Mouse (Mus musculus): Measurements from ENCODE around the gene Tspan14. TPM values are rescaled to one million over a fixed set of nuclear protein-coding genes. Genes with fewer than 3 reads are reported as not detected.

The Tspan14 gene
- polyA plus RNA-seq, 1 experiment from 2014 or later: 97.5 TPM

DNA sequence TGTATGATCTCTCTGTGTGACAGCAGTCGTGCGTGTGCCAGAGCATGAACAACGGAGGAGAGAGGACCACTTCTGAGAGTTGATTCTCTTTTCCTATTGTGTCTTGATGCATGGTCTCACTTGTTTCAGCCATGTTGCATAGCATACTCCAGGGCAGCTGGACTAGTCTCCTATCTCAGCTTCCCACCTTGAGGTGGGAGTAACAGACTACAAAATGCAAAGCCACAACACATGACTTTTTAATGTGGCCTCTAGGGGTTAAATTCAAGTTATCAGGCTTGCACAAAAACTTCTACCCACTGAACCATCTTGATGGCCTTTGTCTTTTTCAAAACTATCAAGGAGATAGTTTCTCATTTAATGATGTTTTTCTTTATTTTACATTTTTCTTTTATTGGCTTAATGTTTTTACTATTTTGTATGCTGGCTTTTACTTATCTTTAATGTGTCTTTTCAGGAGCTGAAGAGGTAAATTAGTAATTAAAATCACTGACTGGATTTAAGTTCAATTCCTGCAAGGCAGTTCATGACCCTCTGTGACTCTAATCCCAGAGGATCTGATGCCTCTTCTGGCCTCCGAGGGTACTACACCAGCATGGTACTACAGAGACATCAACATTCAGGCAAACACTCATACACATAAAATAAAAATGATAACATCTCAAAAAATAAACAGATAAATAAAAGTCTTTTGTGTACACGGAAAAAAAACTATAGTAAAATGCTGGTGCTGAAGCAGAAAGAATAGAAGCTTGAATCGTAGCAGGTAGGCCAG lies 80.0 kb downstream of the Tspan14 start:
- H3K27ac ChIP-seq (replicated peaks): no peak overlapping the region
- H3K9ac ChIP-seq (replicated peaks): no peak overlapping the region
- H3K4me2 ChIP-seq (replicated peaks): no peak overlapping the region
- no peaks in the 10 kb centered on the region for H3K36me3 ChIP-seq
- no peak for ATAC-seq (replicated peaks)
- no peak overlapping the region for H3K4me3 ChIP-seq
- H3K9me3 ChIP-seq: no peaks in the 10 kb centered on the region
- WGBS: 81% methylated on average over 6 of the region's 6 CpGs
- H3K27me3 ChIP-seq: no peaks in the 10 kb centered on the region
- no peaks in the 10 kb centered on the region for H3K4me1 ChIP-seq

DNA sequence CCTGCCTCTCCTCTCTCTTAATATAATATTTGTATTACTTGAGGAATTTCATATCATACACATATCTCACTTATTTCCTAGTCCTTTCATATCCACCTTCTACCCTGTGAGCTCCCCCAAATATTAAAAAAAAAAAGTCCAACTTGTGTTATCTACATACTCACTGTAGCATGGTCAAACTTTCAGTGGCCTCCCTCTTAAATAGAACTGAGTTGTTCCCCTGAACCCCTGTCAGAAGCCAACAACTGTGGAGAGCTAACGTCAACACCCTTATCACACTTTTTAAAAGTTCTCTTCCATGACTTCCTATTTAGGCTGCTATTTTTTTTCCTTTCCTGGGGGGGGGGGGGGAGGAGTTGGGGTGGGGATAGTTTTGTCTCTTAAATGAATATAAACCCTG lies 80.9 kb downstream of the Tspan14 start:
- 84% methylated on average over 1 of the region's 1 CpGs for WGBS
- H3K27ac ChIP-seq (replicated peaks): no peak overlapping the region
- H3K9ac ChIP-seq (replicated peaks): no peak overlapping the region
- no peaks in the 10 kb centered on the region for H3K27me3 ChIP-seq
- H3K4me2 ChIP-seq (replicated peaks): no peak overlapping the region
- no peak for ATAC-seq (replicated peaks)
- no peaks in the 10 kb centered on the region for H3K36me3 ChIP-seq
- no peak overlapping the region for H3K4me3 ChIP-seq
- H3K4me1 ChIP-seq: no peaks in the 10 kb centered on the region
- H3K9me3 ChIP-seq: no peaks in the 10 kb centered on the region

DNA sequence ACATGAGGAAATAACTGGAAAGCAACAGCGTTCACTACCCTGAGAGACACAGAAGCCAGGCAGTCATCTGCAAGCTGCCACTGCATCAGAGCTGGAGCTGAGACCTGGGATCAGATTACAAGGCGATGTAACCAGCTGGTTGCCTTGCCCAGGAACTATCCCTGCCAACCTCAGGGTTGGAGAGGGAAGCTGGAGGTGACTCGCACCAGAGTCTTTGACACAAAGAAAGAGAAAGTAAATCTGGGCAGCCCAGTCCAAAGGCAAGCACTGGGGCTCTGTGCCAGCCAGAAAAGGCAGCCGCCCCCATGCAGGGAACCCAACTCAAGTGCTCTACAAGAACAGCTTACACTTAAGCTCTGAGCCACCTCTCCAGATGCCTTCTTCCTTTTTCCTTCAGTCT lies 81.4 kb downstream of the Tspan14 start:
- no peaks in the 10 kb centered on the region for H3K36me3 ChIP-seq
- no peak for ATAC-seq (replicated peaks)
- H3K4me2 ChIP-seq (replicated peaks): no peak overlapping the region
- no peaks in the 10 kb centered on the region for H3K9me3 ChIP-seq
- H3K27me3 ChIP-seq: no peaks in the 10 kb centered on the region
- H3K27ac ChIP-seq (replicated peaks): no peak overlapping the region
- whole genome bisulfite sequencing: 40% methylated on average over 4 of the region's 4 CpGs
- H3K4me1 ChIP-seq: no peaks in the 10 kb centered on the region
- H3K4me3 ChIP-seq: no peak overlapping the region
- H3K9ac ChIP-seq (replicated peaks): no peak overlapping the region

- no peaks in the 10 kb centered on the region for H3K27me3 ChIP-seq
- no peak overlapping the region for H3K27ac ChIP-seq (replicated peaks)
- no peak overlapping the region for H3K4me2 ChIP-seq (replicated peaks)
- H3K9ac ChIP-seq (replicated peaks): no peak overlapping the region
- no peak overlapping the region for H3K4me3 ChIP-seq
- no peak for ATAC-seq (replicated peaks)
- H3K9me3 ChIP-seq: no peaks in the 10 kb centered on the region
- no peaks in the 10 kb centered on the region for H3K4me1 ChIP-seq
- no peaks in the 10 kb centered on the region for H3K36me3 ChIP-seq
Measured at GRCm38 (mm10) chr14:40874565-40874964, 92.0 kb downstream of the Tspan14 start.

GRCm38 (mm10) chr14:40873961-40874360 lies 92.6 kb downstream of the Tspan14 start:
- ATAC-seq (replicated peaks): no peak
- no peaks in the 10 kb centered on the region for H3K27me3 ChIP-seq

DNA sequence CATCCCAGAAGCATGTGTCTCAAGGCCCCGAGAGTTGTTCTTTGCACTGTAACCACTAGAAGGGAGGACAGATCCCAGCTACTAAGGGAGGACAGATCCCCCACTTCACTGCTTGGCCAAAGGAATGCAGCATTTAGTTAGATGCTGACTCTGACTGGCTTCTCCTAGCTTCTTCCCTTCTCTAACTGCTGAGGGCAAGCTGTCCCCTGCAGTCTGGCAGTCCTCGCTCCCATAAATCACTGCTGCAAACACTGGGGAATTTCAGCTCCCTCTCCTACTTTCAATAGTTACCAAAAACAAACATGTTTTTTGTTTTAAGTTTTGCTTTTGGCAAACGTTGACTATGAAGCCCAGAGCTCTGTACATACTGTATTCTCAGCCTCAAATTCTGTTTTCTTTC lies 96.0 kb downstream of the Tspan14 start:
- ATAC-seq (replicated peaks): no peak
- Histone ChIP-seq H3K27me3 (no peaks in the 10 kb centered on the region), H3K27ac (replicated peaks) (no peak overlapping the region), H3K36me3 (no peaks in the 10 kb centered on the region), H3K4me2 (replicated peaks) (no peak overlapping the region), H3K4me3 (no peak overlapping the region), H3K4me1 (no peaks in the 10 kb centered on the region), H3K9ac (replicated peaks) (no peak overlapping the region), H3K9me3 (no peaks in the 10 kb centered on the region)
- 78% methylated on average over 3 of the region's 3 CpGs for WGBS

More at GRCm38 (mm10) chr14:40873961-40874360, 92.6 kb downstream of the Tspan14 start:
- Histone ChIP-seq H3K9me3 (no peaks in the 10 kb centered on the region), H3K4me1 (no peaks in the 10 kb centered on the region), H3K36me3 (no peaks in the 10 kb centered on the region), H3K4me2 (replicated peaks) (no peak overlapping the region), H3K27ac (replicated peaks) (no peak overlapping the region), H3K4me3 (no peak overlapping the region), H3K9ac (replicated peaks) (no peak overlapping the region)
- 86% methylated on average over 5 of the region's 5 CpGs for WGBS

- H3K4me1 ChIP-seq: no peaks in the 10 kb centered on the region
- H3K27ac ChIP-seq (replicated peaks): no peak overlapping the region
- no peaks in the 10 kb centered on the region for H3K27me3 ChIP-seq
- ATAC-seq (replicated peaks): no peak
- no peak overlapping the region for H3K9ac ChIP-seq (replicated peaks)
- no peaks in the 10 kb centered on the region for H3K9me3 ChIP-seq
- H3K36me3 ChIP-seq: no peaks in the 10 kb centered on the region; the same call in 1 of the 2 replicates
- H3K4me3 ChIP-seq: no peak overlapping the region
- WGBS: 38% methylated on average over 6 of the region's 6 CpGs
- no peak overlapping the region for H3K4me2 ChIP-seq (replicated peaks)
Measured at GRCm38 (mm10) chr14:40864811-40865514, 101.6 kb downstream of the Tspan14 start.

- Histone ChIP-seq H3K4me1 (no peaks in the 10 kb centered on the region), H3K4me2 (replicated peaks) (no peak overlapping the region), H3K27ac (replicated peaks) (no peak overlapping the region), H3K4me3 (no peak overlapping the region), H3K9me3 (no peaks in the 10 kb centered on the region), H3K27me3 (no peaks in the 10 kb centered on the region), H3K9ac (replicated peaks) (no peak overlapping the region), H3K36me3 (no peaks in the 10 kb centered on the region; the same call in 1 of the 2 replicates)
- WGBS: 88% methylated on average over 3 of the region's 3 CpGs
- ATAC-seq (replicated peaks): no peak
Measured at GRCm38 (mm10) chr14:40863659-40864058, 102.9 kb downstream of the Tspan14 start.

DNA sequence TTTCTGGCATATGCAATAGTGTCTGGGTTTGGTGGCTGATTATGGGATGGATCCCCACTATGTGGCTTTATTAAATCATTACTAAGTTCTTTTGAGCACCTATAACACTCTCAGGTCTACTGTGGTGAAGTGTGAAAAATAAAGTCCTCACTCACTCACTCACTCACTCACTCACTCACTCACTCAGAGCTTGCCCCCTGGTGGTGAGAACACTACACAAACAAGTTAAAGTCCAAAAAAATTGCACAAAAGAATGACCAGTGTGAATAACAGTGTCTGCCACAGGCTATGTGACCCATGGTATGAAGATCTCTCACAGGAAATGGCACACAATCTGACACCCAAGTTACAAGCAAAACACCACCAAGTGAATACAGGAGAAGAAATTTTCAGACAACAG lies 103.6 kb downstream of the Tspan14 start:
- Histone ChIP-seq H3K9ac (replicated peaks) (no peak overlapping the region), H3K4me3 (no peak overlapping the region), H3K27ac (replicated peaks) (no peak overlapping the region), H3K4me1 (no peaks in the 10 kb centered on the region), H3K27me3 (no peaks in the 10 kb centered on the region), H3K36me3 (no peaks in the 10 kb centered on the region; the same call in 1 of the 2 replicates), H3K9me3 (no peaks in the 10 kb centered on the region), H3K4me2 (replicated peaks) (no peak overlapping the region)
- no peak for ATAC-seq (replicated peaks)

Other genes starting within 250 kb of the Tspan14 start
- gene Sh2d4b, start 73.5 kb downstream of the Tspan14 start, polyA plus RNA-seq (2015; fragmentation: Nextera tagmentation; extraction: Ambion mirVana): 2.1 and 2.2 TPM in 2 replicates
- gene Fam213a, start 47.0 kb upstream of the Tspan14 start, polyA plus RNA-seq (2015; fragmentation: Nextera tagmentation; extraction: Ambion mirVana): 75.1 and 76.2 TPM in 2 replicates
- 0.70 and 1.0 TPM in 2 replicates for gene Dydc2, start 102.4 kb upstream of the Tspan14 start, polyA plus RNA-seq (2015; fragmentation: Nextera tagmentation; extraction: Ambion mirVana)
- 0.22 TPM in 1 of 2 replicates, not detected in the other for gene Dydc1, start 106.1 kb upstream of the Tspan14 start, polyA plus RNA-seq (2015; fragmentation: Nextera tagmentation; extraction: Ambion mirVana)
- not detected in 2 replicates for gene Mat1a, start 138.2 kb upstream of the Tspan14 start, polyA plus RNA-seq (2015; fragmentation: Nextera tagmentation; extraction: Ambion mirVana)
- gene Sftpa1, start 165.0 kb upstream of the Tspan14 start, polyA plus RNA-seq (2015; fragmentation: Nextera tagmentation; extraction: Ambion mirVana): not detected in 2 replicates
- not detected in 2 replicates for gene Mbl1, start 184.7 kb upstream of the Tspan14 start, polyA plus RNA-seq (2015; fragmentation: Nextera tagmentation; extraction: Ambion mirVana)
- gene Sftpd, start 218.3 kb upstream of the Tspan14 start, polyA plus RNA-seq (2015; fragmentation: Nextera tagmentation; extraction: Ambion mirVana): not detected in 2 replicates